Mouse (Mus musculus): ENCODE results near the gene E2f2.

The E2f2 gene

DNA sequence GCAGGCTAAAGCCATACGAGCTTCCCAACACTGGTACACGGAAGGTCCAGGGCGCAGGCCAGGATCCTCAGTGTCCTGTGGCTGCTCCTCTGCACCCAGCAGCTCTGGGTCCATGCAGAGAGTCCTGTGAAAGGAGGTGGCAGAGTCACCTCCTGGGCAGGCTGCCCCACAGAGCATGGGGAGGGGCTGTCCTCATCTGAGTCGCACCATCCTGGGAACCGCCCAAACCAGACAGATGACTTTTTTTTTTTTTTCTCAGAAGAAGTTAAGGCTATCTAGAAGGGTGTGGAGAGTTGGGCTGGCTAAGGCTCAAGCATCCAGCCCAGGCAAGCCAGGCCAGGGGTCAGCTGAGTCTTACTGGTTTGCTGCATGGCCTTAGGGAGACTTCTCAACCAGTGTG is 56.4 kb downstream of the E2f2 start:
- CTCF ChIA-PET = no interaction called here

DNA sequence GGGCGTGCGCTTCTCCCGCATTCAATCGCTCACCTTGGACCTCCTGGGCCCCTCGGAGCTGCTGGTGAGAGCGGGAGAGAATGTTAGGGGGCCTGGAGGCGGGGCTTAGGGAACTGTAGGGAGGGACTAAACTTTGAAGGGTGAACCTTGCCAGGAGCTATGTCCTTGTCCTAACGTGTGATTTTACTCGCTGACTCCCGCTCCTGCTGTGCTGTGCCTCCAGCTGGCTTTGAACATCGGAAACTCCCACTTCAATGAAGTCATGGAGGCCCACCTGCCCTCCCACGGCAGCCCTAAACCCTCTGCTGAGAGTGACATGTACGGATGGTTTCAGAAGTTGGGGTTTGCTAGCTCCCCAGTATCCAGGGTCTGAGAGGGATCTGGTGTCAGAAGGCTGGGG is 66.5 kb downstream of the E2f2 start:
- CTCF ChIA-PET = no interaction called here

GRCm38 (mm10) chr4:136239111-136239510 is 66.9 kb downstream of the E2f2 start:
- CTCF ChIA-PET = no interaction called here

GRCm38 (mm10) chr4:136239622-136240021 is 67.4 kb downstream of the E2f2 start:
- CTCF ChIA-PET = no interaction called here

- CTCF ChIA-PET = no interaction called here
Measured at GRCm38 (mm10) chr4:136240123-136240522, 67.9 kb downstream of the E2f2 start.

DNA sequence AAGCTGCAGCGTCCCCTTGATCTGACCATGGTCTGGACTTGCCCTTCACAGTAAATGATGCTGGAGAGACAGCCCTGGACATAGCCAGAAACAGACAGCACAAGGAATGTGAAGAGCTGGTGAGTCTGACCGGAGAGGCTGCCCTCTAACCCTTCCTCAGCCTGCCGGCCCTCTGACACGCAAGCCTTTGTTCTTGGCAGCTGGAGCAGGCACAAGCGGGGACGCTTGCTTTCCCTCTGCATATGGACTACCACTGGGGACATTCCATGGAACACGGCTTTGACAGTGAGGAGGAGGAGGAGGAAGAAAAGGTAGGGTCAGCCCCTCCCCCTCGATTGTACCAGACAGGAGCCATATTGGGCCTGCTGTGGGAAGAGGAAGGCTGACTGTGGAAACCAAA is 68.8 kb downstream of the E2f2 start:
- CTCF ChIA-PET = interaction anchor here (0.6 kb wide), 1 partner anchor 1978 kb away, joined by 5 read pairs; no protein-coding TSS in a partner anchor

DNA sequence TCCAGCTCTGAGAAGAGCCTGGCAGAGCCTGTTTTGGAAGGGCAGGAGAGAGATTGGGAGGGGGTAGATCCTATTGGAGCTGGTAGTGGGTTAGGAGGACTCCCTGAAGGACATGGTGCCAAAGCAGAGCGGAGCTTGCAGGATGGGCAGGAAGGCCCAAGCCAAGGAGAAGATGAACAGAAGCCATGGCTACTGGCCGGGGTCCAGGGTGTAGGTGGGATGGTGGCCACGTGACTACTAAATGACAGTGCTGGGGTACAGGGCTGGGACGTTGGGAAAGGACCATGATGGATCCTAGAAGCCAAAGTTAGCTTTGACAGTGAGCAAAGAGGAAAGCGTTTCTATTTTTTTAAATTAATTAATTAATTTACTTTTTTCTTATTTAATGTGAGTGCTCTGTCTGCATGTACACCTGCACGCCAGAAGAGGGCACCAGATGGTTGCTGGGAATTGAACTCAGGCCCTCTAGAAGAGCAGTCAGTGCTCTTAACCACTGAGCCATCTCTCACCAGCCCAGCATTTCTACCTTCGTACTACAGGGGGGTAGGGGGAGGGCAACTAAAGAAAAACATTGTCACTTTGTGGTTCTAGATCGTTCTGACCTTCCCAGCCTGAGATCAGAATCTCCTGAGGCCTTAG is 70.0 kb downstream of the E2f2 start:
- CTCF ChIA-PET = interaction anchor here (0.7 kb wide), 1 partner anchor 7 kb away, joined by 3 read pairs; no protein-coding TSS in a partner anchor

DNA sequence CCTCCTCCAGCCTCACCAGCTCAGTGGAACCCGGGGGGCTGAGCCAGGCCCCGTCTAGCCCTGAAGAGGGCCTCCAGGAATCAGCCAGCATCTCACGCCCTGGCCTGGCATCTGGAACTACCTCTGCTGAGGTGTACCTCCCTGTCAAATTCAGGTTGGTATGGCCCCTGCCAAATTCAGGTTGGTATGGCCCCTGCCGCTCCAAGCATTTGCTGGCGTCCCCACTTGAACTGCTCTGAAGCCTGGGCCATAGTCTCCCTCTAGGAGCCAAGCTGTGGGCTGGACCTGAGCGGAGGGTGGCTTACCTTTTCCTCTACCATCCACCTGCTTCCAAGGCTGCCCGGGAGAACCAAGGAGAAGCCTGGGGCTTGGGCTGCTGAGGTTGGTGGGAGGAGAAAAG is 70.5 kb downstream of the E2f2 start:
- CTCF ChIA-PET = interaction anchor here (0.7 kb wide), 1 partner anchor 7 kb away, joined by 3 read pairs; no protein-coding TSS in a partner anchor

GRCm38 (mm10) chr4:136244208-136244607 is 72.0 kb downstream of the E2f2 start:
- CTCF ChIA-PET = no interaction called here

All from spleen, embryonic (tissue).